Mouse (Mus musculus) heart, adult 2 months (tissue): ENCODE measurements around the gene Slc6a9. TPM values are rescaled to one million over a fixed set of nuclear protein-coding genes. Genes with fewer than 3 reads are reported as not detected.

ENCODE experiments used
- DNase-seq, 2 experiments: peaks; one replicate each; pipeline ENCODE4 v3.0.0; 2021
- H3K27ac ChIP-seq: fragments of 200-600 bp; 2 replicates; pipeline ENCODE4 v1.8.1; 2022
- H3K27me3 ChIP-seq: fragments of 200-500 bp; 2 replicates; pipeline ENCODE4 v1.6.1; 2012; ENCODE audit warnings: mild to moderate bottlenecking, low read length, inconsistent platforms, mixed read lengths; ENCODE audit not compliant: control insufficient read depth, insufficient read depth
- H3K36me3 ChIP-seq: fragments of 200-500 bp; 2 replicates; pipeline ENCODE4 v1.6.1; 2012; ENCODE audit warnings: low read length, inconsistent platforms; ENCODE audit not compliant: control insufficient read depth, insufficient read depth
- H3K4me1 ChIP-seq: fragments of 200-500 bp; 2 replicates; pipeline ENCODE4 v1.6.1; 2011; ENCODE audit warnings: low read length; ENCODE audit not compliant: control insufficient read depth, insufficient read depth
- H3K4me3 ChIP-seq: fragments of 200-600 bp; 2 replicates; pipeline ENCODE4 v1.8.1; 2022
- H3K79me2 ChIP-seq: fragments of 200-500 bp; replicated peaks from 2 replicates; pipeline ENCODE4 v1.6.1; 2012; ENCODE audit warnings: mild to moderate bottlenecking, inconsistent platforms, low read length, moderate library complexity, mixed read lengths; ENCODE audit not compliant: control insufficient read depth, insufficient read depth
- H3K9ac ChIP-seq: fragments of 200-500 bp; 2 replicates; pipeline ENCODE4 v1.6.1; 2012; ENCODE audit warnings: low read depth, mild to moderate bottlenecking, control low read depth, inconsistent platforms, low read length, mixed read lengths
- CTCF ChIP-seq: fragments of 200-600 bp; IDR thresholded peaks from 2 replicates; pipeline ENCODE4 v1.8.1; 2022; ENCODE audit warnings: antibody characterized with exemption, mild to moderate bottlenecking, moderate library complexity
- EP300 ChIP-seq: fragments of 200-500 bp; IDR thresholded peaks from 2 replicates; pipeline ENCODE4 v1.6.1; 2011; ENCODE audit warnings: low read depth, low read length, control low read depth; ENCODE audit not compliant: insufficient read depth
- POLR2A ChIP-seq: fragments of 200-500 bp; IDR thresholded peaks from 2 replicates; pipeline ENCODE4 v1.6.1; 2011; ENCODE audit warnings: mild to moderate bottlenecking, low read depth, low read length, control low read depth; ENCODE audit not compliant: insufficient read depth
- WGBS: fragments of 180-500 bp; shearing (Covaris S2); methylation state at CpG from one replicate; pipeline ENCODE4 v1.1.7; 2018; 5-methylcytosine and 5-hydroxymethylcytosine counted together
- intact Hi-C: fragments of 180-260 bp; cut with DNase I; formaldehyde crosslinking; loops from one replicate; pipeline ENCODE4 v1.15.1; 2025
- polyA plus RNA-seq: library from polyadenylated mRNA; depleted of rRNA; stranded (reverse); fragments of >200 nt; gene quantifications from 2 replicates; pipeline ENCODE4 v1.2.3, GENCODE M21; 2012
- total RNA-seq, 2 experiments: library from RNA; stranded (reverse); gene quantifications; 2 replicates each; pipeline ENCODE4 v1.2.3; 2021

Slc6a9 gene
- total and polyA plus RNA-seq, 3 experiments = 2.5 to 6.9 (median 3.4) TPM

GRCm38 (mm10) chr4:117912131-117912561, 77.8 kb downstream of the Slc6a9 start:
- no peak for DNase-seq
- Histone ChIP-seq H3K4me3 (no peak overlapping the region), H3K79me2 (peaks cover 2% of the 10 kb centered on the region; the same call in 1 of the 2 replicates), H3K36me3 (peaks cover 4% of the 10 kb centered on the region), H3K27me3 (no peaks in the 10 kb centered on the region), H3K4me1 (peaks cover 9% of the 10 kb centered on the region), H3K27ac (no peak overlapping the region), H3K9ac (no peak overlapping the region)
- WGBS = 79% methylated on average over 13 of the region's 13 CpGs
- TF ChIP-seq EP300 (0 out of 2 replicates have a peak, but pooled peaks have one; percentile 3), POLR2A (no peak)
- intact Hi-C loops = no loop called here

- WGBS = 36% methylated on average over 7 of the region's 7 CpGs
- intact Hi-C loops = no loop called here
- H3K79me2 ChIP-seq = peaks cover 2% of the 10 kb centered on the region; the same call in 1 of the 2 replicates
- H3K27ac ChIP-seq = no peak overlapping the region
- no peak overlapping the region for H3K9ac ChIP-seq
- no peaks in the 10 kb centered on the region for H3K27me3 ChIP-seq
- no peak overlapping the region for H3K4me3 ChIP-seq
- H3K4me1 ChIP-seq = peaks cover 9% of the 10 kb centered on the region
- H3K36me3 ChIP-seq = peaks cover 4% of the 10 kb centered on the region
- TF ChIP-seq EP300 (no peak), POLR2A (no peak), CTCF (no peak)
- no peak for DNase-seq
These were observed 78.5 kb downstream of the Slc6a9 start for GRCm38 (mm10) chr4:117912685-117913273.

DNA sequence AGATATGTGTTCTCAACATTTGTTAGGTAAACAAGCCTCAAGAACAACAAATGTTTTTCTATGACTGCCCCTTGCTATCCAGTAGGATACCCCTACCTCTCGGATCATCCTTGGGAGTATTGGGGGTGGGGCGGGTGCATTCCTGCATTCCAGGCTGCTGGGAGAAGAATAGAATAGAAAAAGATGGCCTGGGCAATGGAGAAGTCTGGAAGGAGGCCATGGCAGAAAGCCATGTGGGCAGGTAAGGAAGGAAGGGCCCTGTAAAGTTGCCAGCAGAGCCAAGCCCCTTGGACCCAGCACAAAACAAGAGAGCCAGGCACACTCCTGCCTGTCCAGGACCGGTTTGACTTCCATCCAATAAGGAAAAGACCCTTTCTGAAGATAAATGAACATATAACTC, 79.1 kb downstream of the Slc6a9 start:
- Histone ChIP-seq H3K4me3 (no peak overlapping the region), H3K4me1 (peaks cover 6% of the 10 kb centered on the region), H3K9ac (no peak overlapping the region), H3K27me3 (no peaks in the 10 kb centered on the region), H3K79me2 (peaks cover 2% of the 10 kb centered on the region; the same call in 1 of the 2 replicates), H3K36me3 (peaks cover 4% of the 10 kb centered on the region), H3K27ac (no peak overlapping the region; the same call in 1 of the 2 replicates)
- DNase-seq = peak in 1 of 2 experiments; percentile 34
- intact Hi-C loops = no loop called here
- 31% methylated on average over 3 of the region's 3 CpGs for WGBS
- TF ChIP-seq EP300 = no peak
- no peak for TF ChIP-seq CTCF
- TF ChIP-seq POLR2A = no peak

- H3K4me3 ChIP-seq = peak overlapping the region; percentile 98
- peaks cover 2% of the 10 kb centered on the region; the same call in 1 of the 2 replicates for H3K79me2 ChIP-seq
- intact Hi-C loops = no loop called here
- TF ChIP-seq CTCF (no peak), POLR2A (no peak), EP300 (no peak)
- peak; percentile 25 to 41 for DNase-seq
- H3K36me3 ChIP-seq = peaks cover 4% of the 10 kb centered on the region
- H3K27me3 ChIP-seq = no peaks in the 10 kb centered on the region
- H3K9ac ChIP-seq = peak overlapping the region; percentile 92
- peak overlapping the region; percentile 100 for H3K27ac ChIP-seq
- WGBS = 7% methylated on average over 8 of the region's 8 CpGs
- peaks cover 6% of the 10 kb centered on the region for H3K4me1 ChIP-seq
These were observed 79.7 kb downstream of the Slc6a9 start for GRCm38 (mm10) chr4:117914031-117914430.

DNA sequence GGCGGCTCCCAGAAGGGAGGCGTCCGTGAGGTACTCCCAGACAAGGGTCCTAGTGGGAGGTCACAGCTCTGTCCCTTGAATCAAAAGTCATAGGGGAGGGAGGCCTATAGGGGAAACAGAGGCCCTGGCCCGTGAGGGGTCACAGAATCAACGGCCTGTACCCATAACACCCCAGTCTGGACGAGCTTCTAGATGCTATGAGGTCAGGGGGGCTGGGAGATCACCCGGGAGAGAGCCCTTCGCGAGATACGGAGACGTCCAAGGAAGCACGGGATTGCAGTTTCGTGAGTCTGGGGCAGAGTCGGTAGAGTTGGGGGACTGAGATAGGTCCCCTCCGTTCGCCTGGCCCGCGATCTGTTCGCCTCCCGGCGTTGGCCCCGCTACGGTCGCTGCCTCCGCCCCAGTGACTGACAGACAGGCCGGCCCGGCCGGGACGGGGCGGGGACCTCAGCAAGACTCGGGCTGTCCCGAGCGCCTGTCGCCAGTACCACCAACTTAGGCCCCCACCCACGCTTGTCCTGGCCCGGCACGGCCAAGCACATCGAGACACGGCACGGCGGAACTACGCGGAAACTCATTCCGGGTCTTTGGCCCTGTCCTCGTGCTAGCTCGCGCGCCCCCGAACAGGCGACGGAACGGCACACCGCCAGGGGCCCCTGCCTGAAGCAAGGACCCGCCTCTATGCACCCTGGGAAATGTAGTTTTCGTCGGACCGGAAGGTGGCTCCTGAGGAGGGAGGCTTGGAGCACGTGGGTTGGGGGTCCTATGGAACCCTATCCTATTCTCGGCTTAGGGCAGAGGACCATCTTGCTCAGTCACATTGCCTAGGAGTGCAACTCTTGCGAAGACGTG, 80.5 kb downstream of the Slc6a9 start, which contains the start of gene Ipo13:
Gene Ipo13, minus strand, starts transcription at position 409 of the 852 bp plus-strand sequence.
- intact Hi-C loops = loop anchor here (1.0 kb wide), 1 partner anchor 24 kb away; no protein-coding TSS in a partner anchor
- Histone ChIP-seq H3K4me1 (peaks cover 6% of the 10 kb centered on the region), H3K27ac (peak within 1 kb of the TSS; percentile 100), H3K27me3 (no peaks in the 10 kb centered on the region), H3K36me3 (peaks cover 2% of the 10 kb centered on the region; the same call in 1 of the 2 replicates), H3K9ac (peak within 1 kb of the TSS; percentile 92), H3K79me2 (peaks cover 2% of the 10 kb centered on the region; the same call in 1 of the 2 replicates), H3K4me3 (peak within 1 kb of the TSS; percentile 98)
- TF ChIP-seq EP300 (no peak), CTCF (peak; percentile 46), POLR2A (peak; percentile 87)
- DNase-seq = peak; percentile 96 to 98
- under 1% methylated on average over 61 of the region's 61 CpGs for WGBS
